Mouse (Mus musculus) stomach, postnatal 0 days (tissue): ENCODE data around the gene Rasgrf1.

ENCODE experiments used
- CTCF ChIP-seq: IDR thresholded peaks from 2 replicates; pipeline ENCODE4 v1.5.1; 2016; ENCODE audit warnings: antibody characterized with exemption, low read depth, mild to moderate bottlenecking, moderate library complexity
- EP300 ChIP-seq: optimal IDR thresholded peaks from 2 replicates; pipeline ENCODE3; 2016; ENCODE audit warnings: antibody characterized with exemption

DNA sequence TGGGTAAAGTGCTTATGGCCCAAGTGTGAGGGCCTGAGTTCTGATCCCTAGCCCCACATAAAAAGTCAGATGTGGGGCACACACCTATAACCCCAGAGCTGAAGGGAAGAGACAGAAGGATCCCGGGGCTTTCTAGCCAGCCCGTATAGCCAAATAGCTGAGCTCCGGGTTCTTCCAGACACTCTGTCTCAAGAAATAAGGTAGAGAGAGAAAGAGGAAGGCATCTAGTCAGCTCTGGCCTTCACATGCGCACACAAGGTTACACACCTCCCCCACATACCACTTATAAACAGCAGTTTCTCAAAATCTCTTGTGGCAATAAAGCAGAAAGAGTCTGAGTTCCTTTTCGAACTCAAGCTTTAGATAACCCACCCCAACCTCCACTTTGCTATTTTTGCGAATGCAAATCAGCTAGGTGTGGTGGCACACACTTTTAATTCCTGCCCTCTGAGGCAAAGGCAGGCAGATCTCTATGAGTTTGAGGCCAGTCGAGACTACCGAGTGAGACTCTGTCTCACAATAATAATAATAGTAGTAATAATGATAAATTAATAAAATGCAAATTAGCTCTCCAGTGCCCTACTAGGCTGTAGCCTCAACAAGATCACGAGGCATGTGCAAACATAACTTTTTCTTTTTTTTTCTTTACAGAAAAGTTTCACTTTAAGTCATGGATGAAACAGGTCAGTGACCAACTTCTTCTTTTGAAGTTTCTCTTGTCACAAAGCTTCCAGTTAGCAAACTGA, 150.3 kb downstream of the Rasgrf1 start:
- no peak for TF ChIP-seq CTCF
- no peak for TF ChIP-seq EP300
